Mouse (Mus musculus) layer of hippocampus, postnatal 10 days (tissue): Measurements from ENCODE around the gene Tas2r119. TPM values are rescaled to one million over a fixed set of nuclear protein-coding genes. Genes with fewer than 3 reads are reported as not detected.

Experiments
- DNase-seq, 2 experiments: peaks; one replicate each; pipeline ENCODE4 v3.0.0; 2021; ENCODE audit warnings: low spot score in 2 of 2
- total RNA-seq, 2 experiments: library from RNA; stranded (reverse); gene quantifications; 2 replicates each; pipeline ENCODE4 v1.2.3; 2021

Gene Tas2r119
- total RNA-seq, 2 experiments from 2014 or later, result not detected

GRCm38 (mm10) chr15:32225394-32225793 is 48.3 kb downstream of the Tas2r119 start:
- DNase-seq, result peak in 1 of 2 experiments; percentile 2

DNA sequence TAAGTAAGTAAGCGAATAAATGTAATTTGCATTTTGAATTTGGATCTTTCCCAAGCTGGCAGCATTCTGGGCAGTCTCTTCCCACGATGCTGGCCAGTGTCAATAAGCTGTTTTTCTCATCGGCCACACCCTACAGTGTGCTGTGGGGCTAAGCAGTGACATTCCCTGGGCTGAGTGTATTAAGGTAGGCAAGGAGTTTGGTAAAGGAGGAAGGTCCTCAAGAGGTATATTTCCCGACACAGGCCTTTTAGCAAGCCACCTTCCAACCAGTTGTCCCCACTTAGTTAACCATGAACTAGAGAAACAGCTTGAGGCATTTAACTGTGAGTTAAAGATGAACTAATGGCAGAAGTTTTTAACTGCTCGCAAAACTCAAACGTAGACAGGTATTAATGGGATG is 49.3 kb downstream of the Tas2r119 start:
- peak in 1 of 2 experiments; percentile 1 for DNase-seq

DNA sequence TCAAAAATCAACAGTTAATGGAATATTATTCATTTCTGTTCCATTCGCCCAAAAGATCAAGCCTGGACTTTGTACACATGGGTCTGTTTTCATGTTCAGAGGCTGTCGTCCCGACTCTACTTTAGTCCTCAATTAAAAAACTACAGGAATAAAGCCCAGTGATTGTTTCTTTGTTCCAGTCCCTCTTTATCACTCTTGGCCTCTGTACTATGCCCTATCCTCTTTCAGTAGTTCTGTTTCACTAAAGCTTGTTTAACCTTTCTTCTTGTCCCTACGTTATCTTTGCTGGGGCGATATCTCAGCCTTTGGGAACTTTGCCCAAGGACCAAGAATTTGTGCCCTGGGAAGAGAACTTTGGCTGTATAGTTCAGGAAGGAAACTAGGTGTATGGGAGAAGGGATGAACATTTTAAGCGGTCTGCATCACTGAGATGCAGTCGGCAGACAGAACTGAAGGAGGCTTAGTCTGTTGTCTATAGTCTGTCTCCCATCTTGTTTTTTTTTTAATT is 49.9 kb downstream of the Tas2r119 start:
- DNase-seq, result no peak

Other genes starting within 250 kb of the Tas2r119 start
- 10 to 100 TPM; 77.2 to 82.2 TPM for gene Sema5a, start 67.5 kb downstream of the Tas2r119 start, total RNA-seq